Mouse (Mus musculus) myocyte (in vitro differentiated cells): Measurements from ENCODE around the gene Ndel1.

Source experiments
- CEBPB ChIP-seq: IDR thresholded peaks from 2 replicates; pipeline ENCODE4 v1.6.1; 2011; ENCODE audit warnings: mild to moderate bottlenecking, moderate library complexity; ENCODE audit not compliant: poor library complexity, insufficient read depth, severe bottlenecking
- E2F4 ChIP-seq: IDR thresholded peaks from one replicate; pipeline ENCODE4 v1.6.1; 2011; ENCODE audit warnings: mild to moderate bottlenecking, control low read depth, moderate library complexity; ENCODE audit not compliant: insufficient read depth
- POLR2A ChIP-seq: IDR thresholded peaks from one replicate; pipeline ENCODE4 v1.6.1; 2011; ENCODE audit warnings: low read depth, mild to moderate bottlenecking, control low read depth, moderate library complexity; ENCODE audit not compliant: insufficient read length
- REST ChIP-seq: IDR thresholded peaks from one replicate; pipeline ENCODE4 v1.6.1; 2011; ENCODE audit warnings: mild to moderate bottlenecking, control low read depth, moderate library complexity; ENCODE audit not compliant: insufficient read depth, insufficient read length
- SRF ChIP-seq: IDR thresholded peaks from one replicate; pipeline ENCODE4 v1.6.1; 2011; ENCODE audit warnings: low read depth; ENCODE audit not compliant: control insufficient read depth, insufficient read length
- TCF12 ChIP-seq: IDR thresholded peaks from one replicate; pipeline ENCODE4 v1.6.1; 2011; ENCODE audit warnings: mild to moderate bottlenecking, control low read depth; ENCODE audit not compliant: poor library complexity, insufficient read depth, severe bottlenecking
- USF1 ChIP-seq: IDR thresholded peaks from one replicate; pipeline ENCODE4 v1.6.1; 2011; ENCODE audit warnings: low read depth, mild to moderate bottlenecking, control low read depth, moderate library complexity

GRCm38 (mm10) chr11:68790720-68791119 is 80.9 kb downstream of the Ndel1 start:
- no peak for TF ChIP-seq POLR2A
- TF ChIP-seq USF1: no peak
- no peak for TF ChIP-seq CEBPB
- TF ChIP-seq SRF: no peak
- no peak for TF ChIP-seq TCF12
- TF ChIP-seq E2F4: no peak
- no peak for TF ChIP-seq REST
